Mouse (Mus musculus) ES-E14 (cell line): ENCODE data around the gene Itgad.

Experiments used
- CHD2 ChIP-seq: IDR thresholded peaks from 2 replicates; pipeline ENCODE4 v1.6.1; 2014; ENCODE audit warnings: mild to moderate bottlenecking, low read depth, low read length, inconsistent platforms
- HCFC1 ChIP-seq: IDR thresholded peaks from 2 replicates; pipeline ENCODE4 v1.6.1; 2012; ENCODE audit warnings: low read length, inconsistent platforms, borderline replicate concordance; ENCODE audit not compliant: insufficient read depth
- MAFK ChIP-seq: IDR thresholded peaks from 2 replicates; pipeline ENCODE4 v1.6.1; 2014; ENCODE audit warnings: mild to moderate bottlenecking, low read depth, low read length, inconsistent platforms; ENCODE audit not compliant: insufficient read depth
- ZC3H11A ChIP-seq: IDR thresholded peaks from 2 replicates; pipeline ENCODE4 v1.6.1; 2012; ENCODE audit warnings: low read depth, mild to moderate bottlenecking, inconsistent platforms, low read length, borderline replicate concordance

DNA sequence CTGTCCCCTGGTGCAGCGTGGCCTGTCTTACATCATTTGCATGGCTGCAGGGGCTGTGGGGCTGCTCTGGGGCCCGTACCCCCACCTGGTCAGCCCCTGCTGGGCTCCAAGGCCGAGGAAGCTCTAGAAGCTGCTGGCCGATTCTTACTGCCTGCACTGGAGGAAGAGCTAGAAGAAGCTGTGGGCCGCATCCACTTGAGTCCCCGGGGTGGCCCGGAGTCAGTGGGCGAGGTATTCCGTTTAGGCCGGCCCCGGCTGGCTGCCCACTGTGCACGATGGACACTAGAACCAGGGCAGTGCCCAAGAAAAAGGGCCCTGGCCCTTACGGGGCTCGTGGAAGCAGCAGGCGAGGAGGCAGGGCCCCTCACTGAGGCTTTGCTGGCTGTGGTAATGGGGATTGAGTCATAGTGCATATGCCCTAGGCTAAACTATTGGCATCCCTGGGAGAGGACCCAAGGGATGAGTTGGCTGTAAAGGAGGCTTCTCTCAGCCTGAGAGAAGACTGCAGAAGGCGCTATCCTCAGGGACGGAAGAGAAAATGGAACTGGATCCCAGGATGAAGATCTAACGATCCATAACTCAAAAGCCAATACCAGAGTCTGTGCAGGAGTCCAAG is 90.3 kb downstream of the Itgad start:
- TF ChIP-seq ZC3H11A (no peak), MAFK (no peak), HCFC1 (no peak), CHD2 (no peak)
